Mouse (Mus musculus) intestine, postnatal 0 days (tissue): ENCODE data around the gene Chrm5. TPM values are rescaled to one million over a fixed set of nuclear protein-coding genes. Genes with fewer than 3 reads are reported as not detected.
A peak's percentile ranks its signal among the peaks of the same experiment; 100 is the strongest.
"Not testable (repeated sequence)": the region's sequence is repeated elsewhere in the genome, so short reads cannot be mapped to it uniquely, and the experiment has no call there.

ENCODE experiments used
- ATAC-seq: fragments of 200-750 bp; cut with Nextera tagmentation; 2 replicates; pipeline ENCODE4 v1.8.0; 2017; ENCODE audit warnings: mild to moderate bottlenecking, moderate TSS enrichment, moderate library complexity
- H3K27ac ChIP-seq: fragments of 300-500 bp; sonication (generic); 2 replicates; pipeline ENCODE4 v1.5.1; 2014; ENCODE audit warnings: mild to moderate bottlenecking, low read depth, low read length, moderate library complexity
- H3K27me3 ChIP-seq: fragments of 300-500 bp; sonication (generic); replicated peaks from 2 replicates; pipeline ENCODE4 v1.6.1; 2014; ENCODE audit warnings: low read length, mixed read lengths; ENCODE audit not compliant: control insufficient read depth, insufficient read depth
- H3K36me3 ChIP-seq: fragments of 300-500 bp; sonication (generic); 2 replicates; pipeline ENCODE4 v1.6.1; 2014; ENCODE audit warnings: mild to moderate bottlenecking, moderate library complexity; ENCODE audit not compliant: control insufficient read depth, insufficient read depth
- H3K4me1 ChIP-seq: fragments of 300-500 bp; sonication (generic); replicated peaks from 2 replicates; pipeline ENCODE4 v1.6.1; 2014; ENCODE audit warnings: antibody characterized with exemption, low read length, mixed read lengths; ENCODE audit not compliant: control insufficient read depth, insufficient read depth
- H3K4me2 ChIP-seq: fragments of 300-500 bp; sonication (generic); replicated peaks from 2 replicates; pipeline ENCODE4 v1.6.1; 2014; ENCODE audit warnings: low read depth, mild to moderate bottlenecking, moderate library complexity
- H3K4me3 ChIP-seq: fragments of 300-500 bp; sonication (generic); 2 replicates; pipeline ENCODE4 v1.5.1; 2014; ENCODE audit warnings: low read depth, low read length
- H3K9ac ChIP-seq: fragments of 300-500 bp; sonication (generic); 2 replicates; pipeline ENCODE4 v1.6.1; 2014; ENCODE audit warnings: mild to moderate bottlenecking, low read depth, low read length
- H3K9me3 ChIP-seq: fragments of 300-500 bp; sonication (generic); 2 replicates; pipeline ENCODE4 v1.6.1; 2016; ENCODE audit warnings: mixed run types; ENCODE audit not compliant: control insufficient read depth
- CTCF ChIP-seq: sonication (generic); IDR thresholded peaks from 2 replicates; pipeline ENCODE4 v1.5.1; 2016; ENCODE audit warnings: low read depth, mild to moderate bottlenecking, control low read depth, antibody characterized with exemption, moderate library complexity
- WGBS: fragments of 180-500 bp; shearing (Covaris S2); extraction: QIAGEN DNeasy Blood & Tissue Kit; methylation state at CpG from one replicate; pipeline ENCODE4 v1.1.7; 2014; 5-methylcytosine and 5-hydroxymethylcytosine counted together
- polyA plus RNA-seq: library from polyadenylated mRNA; unstranded; fragments of >200 nt; fragmentation: Nextera tagmentation; extraction: Ambion mirVana; gene quantifications from 2 replicates; pipeline ENCODE4 v1.2.1, GENCODE M21; 2015

Chrm5 gene
- polyA plus RNA-seq, 1 experiment from 2014 or later: not detected

- H3K4me2 ChIP-seq: no peak overlapping the region
- peaks cover 19% of the 10 kb centered on the region for H3K36me3 ChIP-seq
- no peak overlapping the region for H3K27ac ChIP-seq
- TF ChIP-seq CTCF: no peak
- WGBS: 90% methylated on average over 2 of the region's 2 CpGs
- no peak for ATAC-seq
- H3K4me3 ChIP-seq: no peak overlapping the region
- H3K4me1 ChIP-seq: no peaks in the 10 kb centered on the region
- H3K9me3 ChIP-seq: no peaks in the 10 kb centered on the region
- no peak overlapping the region for H3K9ac ChIP-seq
- H3K27me3 ChIP-seq: no peaks in the 10 kb centered on the region
Measured at GRCm38 (mm10) chr2:112472076-112472475, 8.5 kb downstream of the Chrm5 start.

- WGBS: 72% methylated on average over 5 of the region's 5 CpGs
- Histone ChIP-seq H3K9ac (no peak overlapping the region), H3K4me1 (no peaks in the 10 kb centered on the region), H3K4me2 (no peak overlapping the region), H3K27me3 (no peaks in the 10 kb centered on the region), H3K27ac (no peak overlapping the region), H3K4me3 (no peak overlapping the region), H3K36me3 (peaks cover 27% of the 10 kb centered on the region), H3K9me3 (no peaks in the 10 kb centered on the region)
- no peak for ATAC-seq
- no peak for TF ChIP-seq CTCF
Measured at GRCm38 (mm10) chr2:112470961-112471381, 9.6 kb downstream of the Chrm5 start.

GRCm38 (mm10) chr2:112469542-112469941 lies 11.0 kb downstream of the Chrm5 start:
- no peaks in the 10 kb centered on the region for H3K27me3 ChIP-seq
- H3K4me1 ChIP-seq: no peaks in the 10 kb centered on the region
- no peak overlapping the region for H3K27ac ChIP-seq
- no peak overlapping the region for H3K4me3 ChIP-seq
- no peaks in the 10 kb centered on the region for H3K9me3 ChIP-seq
- H3K36me3 ChIP-seq: peaks cover 30% of the 10 kb centered on the region
- ATAC-seq: no peak
- no peak overlapping the region for H3K9ac ChIP-seq
- no peak overlapping the region for H3K4me2 ChIP-seq
- TF ChIP-seq CTCF: no peak

- no peak for ATAC-seq
- Histone ChIP-seq H3K27ac (no peak overlapping the region), H3K9ac (no peak overlapping the region), H3K4me1 (peaks cover 9% of the 10 kb centered on the region; the same call in 1 of the 2 replicates), H3K9me3 (no peaks in the 10 kb centered on the region), H3K4me2 (no peak overlapping the region), H3K36me3 (peaks cover 28% of the 10 kb centered on the region), H3K4me3 (no peak overlapping the region), H3K27me3 (no peaks in the 10 kb centered on the region)
- 94% methylated on average over 3 of the region's 3 CpGs for WGBS
- TF ChIP-seq CTCF: peak; percentile 35; the same call in 1 of the 2 replicates
Measured at GRCm38 (mm10) chr2:112460557-112460956, 20.0 kb downstream of the Chrm5 start.

GRCm38 (mm10) chr2:112454862-112455564 lies 25.6 kb downstream of the Chrm5 start, which contains the start of gene Emc7:
Gene Emc7 (plus strand): TSS chr2:112454997.
- no peak for TF ChIP-seq CTCF
- peak within 1 kb of the TSS; percentile 74 for H3K27ac ChIP-seq
- no peaks in the 10 kb centered on the region for H3K27me3 ChIP-seq
- under 1% methylated on average over 49 of the region's 49 CpGs for WGBS
- H3K4me1 ChIP-seq: peaks cover 10% of the 10 kb centered on the region; the same call in 1 of the 2 replicates
- no peaks in the 10 kb centered on the region for H3K9me3 ChIP-seq
- peak within 1 kb of the TSS; percentile 74 for H3K4me2 ChIP-seq
- H3K9ac ChIP-seq: peak within 1 kb of the TSS; percentile 86
- peak within 1 kb of the TSS; percentile 97 for H3K4me3 ChIP-seq
- 0 out of 2 replicates have a peak, but pooled peaks cover 3% of the 10 kb centered on the region for H3K36me3 ChIP-seq
- peak; percentile 99 for ATAC-seq

- peak; percentile 62 for ATAC-seq
- 26% methylated on average over 17 of the region's 17 CpGs for WGBS
Measured at GRCm38 (mm10) chr2:112454125-112454861, 26.3 kb downstream of the Chrm5 start.

GRCm38 (mm10) chr2:112452513-112452912 lies 28.1 kb downstream of the Chrm5 start:
- H3K27me3 ChIP-seq, H3K4me2 ChIP-seq, H3K36me3 ChIP-seq, H3K27ac ChIP-seq, H3K4me3 ChIP-seq, ATAC-seq, H3K4me1 ChIP-seq, H3K9me3 ChIP-seq, H3K9ac ChIP-seq: not testable (repeated sequence)

More at GRCm38 (mm10) chr2:112454125-112454861, 26.3 kb downstream of the Chrm5 start:
- Histone ChIP-seq H3K27ac (peak overlapping the region; percentile 74), H3K4me1 (peaks cover 10% of the 10 kb centered on the region; the same call in 1 of the 2 replicates), H3K4me2 (peak overlapping the region; percentile 74), H3K9ac (peak overlapping the region; percentile 86), H3K9me3 (no peaks in the 10 kb centered on the region), H3K4me3 (peak overlapping the region; percentile 97), H3K36me3 (no peaks in the 10 kb centered on the region), H3K27me3 (no peaks in the 10 kb centered on the region)
- no peak for TF ChIP-seq CTCF
